Mouse (Mus musculus) lung, adult 10 weeks (tissue): Measurements from ENCODE around the gene Ppfia3. TPM values are rescaled to one million over a fixed set of nuclear protein-coding genes. Genes with fewer than 3 reads are reported as not detected.

Experiments
- polyA plus RNA-seq: library from polyadenylated mRNA; stranded (reverse); fragments of 350-450 nt; fragmentation: Illumina TruSeq; extraction: RNeasy Lipid Tissue Mini Kit (QIAGEN cat#74804); gene quantifications from one replicate; pipeline ENCODE4 v1.2.3, GENCODE M21; 2014; ENCODE audit warnings: low read depth, low replicate concordance; ENCODE audit not compliant: insufficient read depth

Ppfia3 gene
- 0.80 TPM for polyA plus RNA-seq

DNA sequence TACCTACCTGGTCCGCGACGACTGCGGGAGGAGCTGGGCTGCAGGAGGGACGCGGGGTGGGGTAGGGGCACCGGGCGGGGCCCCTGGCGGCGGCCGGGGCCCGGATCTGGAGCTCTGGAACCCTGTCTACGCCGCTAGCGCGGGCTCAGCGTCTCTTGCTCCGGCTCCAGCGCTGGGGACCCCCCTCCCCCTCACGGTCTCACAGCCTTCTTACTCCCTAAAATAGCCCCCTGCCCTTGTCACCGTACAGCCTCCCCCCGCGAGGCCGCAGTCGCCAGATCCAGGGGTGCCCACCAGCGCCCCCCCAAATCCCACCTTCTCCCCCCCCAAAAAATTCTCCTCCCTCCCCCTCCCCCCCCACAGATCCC lies at the start of gene Ppfia3:
Gene Ppfia3, minus strand, starts transcription at position 368 of the 368 bp plus-strand sequence.

GRCm38 (mm10) chr7:45413113-45413863 lies 46.5 kb upstream of the Ppfia3 start, which contains the start of gene Ntf5:
Gene Ntf5 (plus strand): TSS chr7:45413695.

DNA sequence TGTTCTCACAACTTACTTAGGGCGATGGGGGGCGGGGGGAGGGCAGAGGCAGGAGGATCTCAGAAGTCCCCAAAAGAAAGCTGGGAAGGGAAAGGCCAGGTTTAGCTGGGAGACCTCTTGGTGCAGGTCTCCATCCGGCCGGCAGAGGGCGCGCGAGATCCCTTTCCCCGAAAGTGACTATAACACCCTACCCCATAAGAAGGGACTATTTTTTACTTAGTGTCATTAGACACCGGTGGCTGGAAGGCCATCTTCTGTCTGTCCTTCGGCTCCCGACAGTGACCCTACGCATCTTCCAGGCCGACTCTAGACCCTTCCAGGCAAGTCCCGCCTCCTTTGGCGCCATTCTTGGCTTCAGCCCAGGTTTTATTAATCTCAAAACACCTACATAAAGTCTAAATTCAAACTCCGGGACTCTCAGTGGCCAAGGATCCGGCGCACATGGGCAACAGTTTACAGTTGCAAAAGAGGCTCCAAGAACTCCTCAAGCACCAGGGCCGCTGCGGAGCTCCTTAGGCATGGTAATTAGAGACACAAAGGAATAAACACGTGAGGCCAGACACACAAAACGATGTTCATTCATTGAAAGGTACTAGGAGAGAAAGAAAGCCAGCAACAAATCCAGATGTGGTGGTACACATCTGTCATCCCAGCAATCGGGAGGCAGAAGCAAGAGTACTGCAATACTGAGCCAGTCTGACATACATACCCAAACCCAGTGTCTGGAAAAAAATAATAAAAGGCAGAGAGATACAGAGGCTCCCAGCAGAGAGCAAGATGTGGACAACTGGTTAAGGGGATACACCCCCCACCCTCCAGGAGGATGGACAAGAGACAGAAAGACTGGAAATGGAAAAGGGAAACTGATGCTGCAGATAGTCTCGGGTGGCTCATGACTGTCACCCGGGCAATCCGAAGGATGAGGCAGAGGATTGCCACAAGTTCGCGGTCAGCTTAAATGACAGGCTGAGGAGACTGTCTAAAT lies 38.6 kb upstream of the Ppfia3 start, which contains the start of gene Kcna7:
Gene Kcna7, plus strand, starts transcription at position 563 of the 985 bp plus-strand sequence.

DNA sequence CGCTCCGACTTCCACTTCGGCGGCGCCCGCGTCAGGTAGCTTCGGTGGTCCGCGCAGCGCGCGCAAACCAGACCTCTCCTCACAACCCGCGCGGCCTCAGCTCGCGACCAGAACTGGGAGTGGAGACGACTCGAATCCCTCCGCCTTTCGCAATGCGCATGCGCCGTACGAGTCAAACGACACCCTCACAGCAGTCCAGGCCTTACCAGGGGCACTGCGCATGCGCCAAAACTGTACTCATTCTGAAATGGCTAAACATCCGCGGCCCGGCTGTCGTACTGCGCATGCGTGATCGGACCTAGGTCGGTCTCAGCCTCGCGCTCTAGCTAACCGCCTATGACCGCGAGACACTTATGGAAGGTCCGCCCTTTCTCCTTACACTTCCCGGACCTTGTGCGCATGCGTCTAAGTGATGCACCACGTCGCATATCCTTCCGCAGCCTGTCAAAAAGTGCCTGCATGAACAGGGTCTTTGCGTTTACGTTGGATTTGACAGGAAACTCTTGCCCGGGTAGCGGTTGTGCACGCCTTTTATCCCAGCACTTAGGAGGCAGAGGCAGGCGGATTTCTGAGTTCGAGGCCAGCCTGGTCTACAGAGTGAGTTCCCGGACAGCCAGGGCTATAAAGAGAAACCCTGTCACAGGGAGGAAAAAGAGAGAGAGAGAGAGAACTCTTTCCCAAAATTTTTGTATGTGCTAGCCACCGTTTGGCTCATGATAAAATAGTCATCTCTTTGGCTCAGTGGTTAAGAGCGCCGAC lies 28.9 kb upstream of the Ppfia3 start, which contains the start of gene Snrnp70:
Gene Snrnp70, minus strand, starts transcription at position 165 of the 759 bp plus-strand sequence.

DNA sequence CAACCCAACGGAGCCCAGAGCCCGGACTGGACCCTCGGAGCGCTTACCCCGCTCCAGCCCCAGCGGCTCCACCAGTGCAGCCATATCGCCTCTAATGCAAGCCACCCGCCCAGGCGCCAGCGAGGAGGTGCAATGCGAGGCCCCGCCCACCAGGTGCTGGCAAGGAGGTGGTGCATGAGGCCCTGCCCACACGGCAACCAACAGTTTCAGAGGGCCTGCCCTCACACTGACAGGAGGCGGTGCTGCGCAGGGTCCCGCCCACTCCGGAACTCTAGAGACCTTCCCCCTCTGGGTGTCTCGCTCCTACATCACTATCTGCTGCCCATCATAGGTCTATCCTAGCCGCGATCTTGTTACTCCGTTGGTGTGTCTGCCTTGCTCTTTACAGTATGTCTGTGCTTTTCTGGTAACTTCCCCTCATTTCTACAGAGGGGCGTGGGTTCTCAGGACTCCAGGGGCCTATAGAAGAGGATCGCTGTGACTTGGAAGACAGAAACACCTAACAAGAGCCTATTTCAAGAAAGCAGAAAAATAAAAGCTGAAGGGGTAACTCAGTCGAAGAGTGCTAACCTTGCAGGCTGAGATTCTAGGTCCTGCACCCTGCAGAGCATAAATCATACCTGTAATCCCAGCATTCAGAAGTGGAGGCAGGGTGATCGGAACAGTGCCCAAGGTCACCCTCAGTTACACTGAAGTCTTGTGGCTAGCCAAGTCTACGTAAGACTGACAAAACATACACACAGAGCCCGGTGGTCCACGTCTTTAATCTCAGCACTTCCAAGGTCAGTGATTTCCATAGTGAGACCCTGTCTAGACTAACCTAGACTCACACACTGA lies 3.9 kb upstream of the Ppfia3 start, which contains the start of gene Lin7b:
Gene Lin7b, minus strand, starts transcription at position 109 of the 837 bp plus-strand sequence.

DNA sequence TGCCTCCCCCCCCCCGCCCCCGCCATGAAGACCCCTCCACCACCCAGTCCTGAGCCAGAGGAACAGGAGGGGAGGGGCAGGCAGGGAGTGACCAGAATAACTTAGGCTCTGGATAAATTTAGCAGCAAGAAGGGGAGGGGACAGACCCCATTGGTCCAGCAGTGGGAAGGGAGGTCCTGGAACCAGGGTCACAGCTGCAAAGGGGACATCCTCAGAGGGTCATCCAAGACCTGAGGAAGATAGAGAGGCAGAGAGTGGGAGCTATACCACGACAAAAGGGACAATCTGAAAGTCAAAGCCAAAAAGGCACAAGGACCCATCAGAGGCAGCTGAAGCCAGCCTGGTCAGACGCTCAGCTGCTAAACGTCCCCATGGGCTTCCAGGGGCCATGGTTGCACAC lies 31.8 kb downstream of the Ppfia3 start, which contains the start of gene Hrc:
Gene Hrc, plus strand, starts transcription at position 235 of the 400 bp plus-strand sequence.

GRCm38 (mm10) chr7:45333431-45333982 lies 33.3 kb downstream of the Ppfia3 start, which contains the start of gene Trpm4:
Gene Trpm4 (minus strand): TSS chr7:45333780.

Other genes starting within 250 kb of the Ppfia3 start
- 1,585 TPM for gene Rps11, start 242.6 kb downstream of the Ppfia3 start, polyA plus RNA-seq
- gene Rpl13a, start 238.3 kb downstream of the Ppfia3 start, polyA plus RNA-seq = 3,762 TPM
- gene Gm45713, start 230.8 kb downstream of the Ppfia3 start, polyA plus RNA-seq = not detected
- 39.0 TPM for gene Flt3l, start 230.6 kb downstream of the Ppfia3 start, polyA plus RNA-seq
- 55.1 TPM for gene Pih1d1, start 212.7 kb downstream of the Ppfia3 start, polyA plus RNA-seq
- gene Aldh16a1, start 212.4 kb downstream of the Ppfia3 start, polyA plus RNA-seq = 21.1 TPM
- gene Slc17a7, start 203.1 kb downstream of the Ppfia3 start, polyA plus RNA-seq = 1.1 TPM
- not detected for gene Gfy, start 187.4 kb downstream of the Ppfia3 start, polyA plus RNA-seq
- not detected for gene Pth2, start 186.0 kb downstream of the Ppfia3 start, polyA plus RNA-seq
- 1.5 TPM for gene Ccdc155, start 162.1 kb downstream of the Ppfia3 start, polyA plus RNA-seq
- gene Dkkl1, start 154.9 kb downstream of the Ppfia3 start, polyA plus RNA-seq = 0.81 TPM
- 16.7 TPM for gene Tead2, start 151.3 kb downstream of the Ppfia3 start, polyA plus RNA-seq
- 36.3 TPM for gene Cd37, start 127.9 kb downstream of the Ppfia3 start, polyA plus RNA-seq
- not detected for gene Slc6a16, start 125.9 kb downstream of the Ppfia3 start, polyA plus RNA-seq
- not detected for gene Slc6a21, start 89.5 kb downstream of the Ppfia3 start, polyA plus RNA-seq
- 26.8 TPM for gene Trpm4, start 33.2 kb downstream of the Ppfia3 start, polyA plus RNA-seq
- gene Hrc, start 31.7 kb downstream of the Ppfia3 start, polyA plus RNA-seq = 4.6 TPM
- gene Lin7b, start 3.6 kb upstream of the Ppfia3 start, polyA plus RNA-seq = not detected
- 123 TPM for gene Snrnp70, start 28.7 kb upstream of the Ppfia3 start, polyA plus RNA-seq
- not detected for gene Kcna7, start 38.6 kb upstream of the Ppfia3 start, polyA plus RNA-seq
- 3.0 TPM for gene Ntf5, start 46.7 kb upstream of the Ppfia3 start, polyA plus RNA-seq
- 5.9 TPM for gene Lhb, start 53.8 kb upstream of the Ppfia3 start, polyA plus RNA-seq
- gene Gys1, start 67.8 kb upstream of the Ppfia3 start, polyA plus RNA-seq = 8.9 TPM
- gene Ruvbl2, start 71.1 kb upstream of the Ppfia3 start, polyA plus RNA-seq = 33.3 TPM
- gene Ftl1, start 92.9 kb upstream of the Ppfia3 start, polyA plus RNA-seq = 2,902 TPM
- 93.3 TPM for gene Bax, start 99.9 kb upstream of the Ppfia3 start, polyA plus RNA-seq
- not detected for gene Tulp2, start 114.9 kb upstream of the Ppfia3 start, polyA plus RNA-seq
- not detected for gene Gm45808, start 119.8 kb upstream of the Ppfia3 start, polyA plus RNA-seq
- gene Dhdh, start 121.8 kb upstream of the Ppfia3 start, polyA plus RNA-seq = 5.0 TPM
- gene Nucb1, start 143.4 kb upstream of the Ppfia3 start, polyA plus RNA-seq = 134 TPM
- 62.8 TPM for gene Ppp1r15a, start 159.2 kb upstream of the Ppfia3 start, polyA plus RNA-seq
- 5.7 TPM for gene Plekha4, start 159.3 kb upstream of the Ppfia3 start, polyA plus RNA-seq
- 0.54 TPM for gene Hsd17b14, start 187.9 kb upstream of the Ppfia3 start, polyA plus RNA-seq
- 43.0 TPM for gene Bcat2, start 203.1 kb upstream of the Ppfia3 start, polyA plus RNA-seq
- gene Fgf21, start 248.5 kb upstream of the Ppfia3 start, polyA plus RNA-seq = not detected